Mouse (Mus musculus) hindbrain, postnatal 0 days (tissue): ENCODE results near the gene Mrtfb. TPM values are rescaled to one million over a fixed set of nuclear protein-coding genes. Genes with fewer than 3 reads are reported as not detected.

Experiments used
- ATAC-seq: fragments of 200-750 bp; cut with Nextera tagmentation; 2 replicates; pipeline ENCODE4 v1.8.0; 2017; ENCODE audit warnings: mild to moderate bottlenecking, moderate TSS enrichment, moderate library complexity
- DNase-seq: peaks from one replicate; pipeline ENCODE4 v3.0.0-alpha.2; 2015; ENCODE audit warnings: low spot score
- H3K27ac ChIP-seq: fragments of 300-500 bp; sonication (generic); 2 replicates; pipeline ENCODE4 v1.5.1; 2014; ENCODE audit warnings: mild to moderate bottlenecking
- H3K27me3 ChIP-seq: fragments of 300-500 bp; sonication (generic); 2 replicates; pipeline ENCODE4 v1.6.1; 2014; ENCODE audit warnings: low read length, mixed read lengths; ENCODE audit not compliant: insufficient read depth
- H3K36me3 ChIP-seq: fragments of 300-500 bp; sonication (generic); 2 replicates; pipeline ENCODE4 v1.6.1; 2014; ENCODE audit warnings: low read length, mixed read lengths; ENCODE audit not compliant: insufficient read depth
- H3K4me1 ChIP-seq: fragments of 300-500 bp; sonication (generic); 2 replicates; pipeline ENCODE4 v1.6.1; 2014; ENCODE audit warnings: antibody characterized with exemption, low read length, mixed read lengths; ENCODE audit not compliant: insufficient read depth
- H3K4me2 ChIP-seq: fragments of 300-500 bp; sonication (generic); 2 replicates; pipeline ENCODE4 v1.6.1; 2014; ENCODE audit warnings: low read depth, mild to moderate bottlenecking, low read length, moderate library complexity, mixed read lengths
- H3K4me3 ChIP-seq: fragments of 300-500 bp; sonication (generic); 2 replicates; pipeline ENCODE4 v1.5.1; 2014; ENCODE audit warnings: low read length
- H3K9ac ChIP-seq: fragments of 300-500 bp; sonication (generic); replicated peaks from 2 replicates; pipeline ENCODE4 v1.6.1; 2014; ENCODE audit warnings: mild to moderate bottlenecking, low read length, moderate library complexity, mixed read lengths
- H3K9me3 ChIP-seq: fragments of 300-500 bp; sonication (generic); 2 replicates; pipeline ENCODE4 v1.6.1; 2016; ENCODE audit warnings: low read length, mixed read lengths
- CTCF ChIP-seq: IDR thresholded peaks from 2 replicates; pipeline ENCODE4 v1.5.1; 2016; ENCODE audit warnings: antibody characterized with exemption, control low read depth, low read depth
- whole genome bisulfite sequencing: fragments of 180-500 bp; shearing (Covaris S2); extraction: QIAGEN DNeasy Blood & Tissue Kit; methylation state at CpG from one replicate; pipeline ENCODE4 v1.1.7; 2014; 5-methylcytosine and 5-hydroxymethylcytosine counted together
- polyA plus RNA-seq: library from polyadenylated mRNA; unstranded; fragments of >200 nt; fragmentation: Nextera tagmentation; extraction: Ambion mirVana; gene quantifications from 2 replicates; pipeline ENCODE4 v1.2.1, GENCODE M21; 2015
- total RNA-seq: library from RNA; depleted of rRNA; stranded (reverse); fragments of >200 nt; gene quantifications from 2 replicates; pipeline ENCODE4 v1.2.3, GENCODE M21; 2014

Gene Mrtfb
- total and polyA plus RNA-seq, 2 experiments from 2014 or later = 11.5 to 20.0 TPM

- WGBS = 81% methylated on average over 7 of the region's 7 CpGs
- Histone ChIP-seq H3K4me2 (no peak overlapping the region), H3K4me1 (no peaks in the 10 kb centered on the region), H3K9ac (no peak overlapping the region), H3K4me3 (no peak overlapping the region), H3K27me3 (no peaks in the 10 kb centered on the region), H3K9me3 (no peaks in the 10 kb centered on the region), H3K27ac (no peak overlapping the region), H3K36me3 (no peaks in the 10 kb centered on the region)
- DNase-seq (no peak), ATAC-seq (no peak)
- TF ChIP-seq CTCF = no peak
These were observed 173.8 kb downstream of the Mrtfb start for GRCm38 (mm10) chr16:13429921-13430606.

- TF ChIP-seq CTCF = no peak
- Histone ChIP-seq H3K9ac (no peak overlapping the region), H3K4me1 (no peaks in the 10 kb centered on the region), H3K36me3 (no peaks in the 10 kb centered on the region), H3K9me3 (no peaks in the 10 kb centered on the region), H3K4me2 (no peak overlapping the region), H3K27ac (no peak overlapping the region), H3K27me3 (no peaks in the 10 kb centered on the region), H3K4me3 (no peak overlapping the region)
- 81% methylated on average over 1 of the region's 1 CpGs for WGBS
- no peak for DNase-seq
- no peak for ATAC-seq
These were observed 174.7 kb downstream of the Mrtfb start for GRCm38 (mm10) chr16:13430940-13431339.

DNA sequence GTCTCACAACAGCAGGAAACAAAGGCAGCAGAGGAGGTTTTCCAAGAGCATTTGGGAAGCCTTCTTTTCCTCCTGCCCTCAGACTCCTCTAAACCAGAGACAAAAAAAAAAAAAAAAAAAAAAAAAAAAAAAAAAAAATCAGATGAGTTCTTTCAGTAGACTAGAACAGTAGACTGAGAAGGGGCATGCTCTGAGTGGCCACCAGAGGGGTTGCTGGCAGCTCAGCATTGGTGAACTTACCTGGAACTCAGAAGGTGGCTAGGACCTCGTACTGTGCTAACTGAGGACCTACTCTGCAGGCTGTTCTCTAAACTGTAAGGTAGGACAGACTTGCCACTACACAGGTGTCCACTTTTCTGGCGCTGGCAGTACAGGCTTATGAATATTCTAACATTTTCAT, 179.3 kb downstream of the Mrtfb start:
- H3K4me1 ChIP-seq = no peaks in the 10 kb centered on the region
- no peaks in the 10 kb centered on the region for H3K27me3 ChIP-seq
- H3K9ac ChIP-seq = no peak overlapping the region
- 76% methylated on average over 2 of the region's 2 CpGs for WGBS
- no peaks in the 10 kb centered on the region for H3K9me3 ChIP-seq
- H3K27ac ChIP-seq = no peak overlapping the region
- H3K36me3 ChIP-seq = no peaks in the 10 kb centered on the region
- no peak for TF ChIP-seq CTCF
- no peak overlapping the region for H3K4me2 ChIP-seq
- DNase-seq (no peak), ATAC-seq (no peak)
- H3K4me3 ChIP-seq = no peak overlapping the region

DNA sequence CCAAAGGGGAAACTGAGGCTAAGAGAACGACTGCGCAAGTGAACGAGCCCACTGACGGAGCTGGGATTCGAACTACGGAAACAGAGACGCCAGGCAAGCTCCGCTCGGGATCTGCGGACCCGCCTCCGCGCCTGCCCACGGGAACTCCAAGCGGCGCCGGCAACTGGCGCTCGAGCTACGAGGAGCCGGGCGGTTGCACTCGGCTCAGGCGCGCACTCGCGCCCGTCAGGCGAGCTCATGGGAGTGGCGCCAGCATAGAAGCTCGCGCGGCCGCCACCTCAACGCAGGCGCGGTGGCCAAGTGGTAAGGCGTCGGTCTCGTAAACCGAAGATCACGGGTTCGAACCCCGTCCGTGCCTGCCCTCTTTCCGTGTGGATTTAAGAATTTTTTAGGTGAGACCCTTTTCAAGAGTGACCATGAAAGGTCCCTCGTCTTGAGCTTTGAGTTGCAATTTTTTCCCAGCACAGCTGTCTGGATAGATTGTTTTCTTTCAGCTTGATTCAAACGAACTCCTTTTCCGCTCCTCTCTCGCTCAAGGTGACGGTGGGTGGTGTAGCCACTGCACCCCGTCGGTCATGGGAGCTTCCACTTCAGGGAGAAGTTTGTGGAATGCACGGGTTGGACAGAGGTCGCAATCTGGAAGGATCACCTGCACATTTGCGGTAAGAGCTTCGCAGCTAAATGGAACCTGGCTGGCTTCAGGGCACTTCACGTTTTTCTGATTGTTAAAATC, 180.9 kb downstream of the Mrtfb start:
- Histone ChIP-seq H3K27ac (peak overlapping the region; percentile 72), H3K36me3 (no peaks in the 10 kb centered on the region), H3K9ac (peak overlapping the region; percentile 68), H3K4me3 (peak overlapping the region; percentile 60), H3K4me1 (no peaks in the 10 kb centered on the region), H3K4me2 (peak overlapping the region; percentile 65), H3K27me3 (no peaks in the 10 kb centered on the region), H3K9me3 (no peaks in the 10 kb centered on the region)
- peak; percentile 22 for TF ChIP-seq CTCF
- WGBS = under 1% methylated on average over 58 of the region's 58 CpGs
- peak; percentile 96 for ATAC-seq
- peak; percentile 98 for DNase-seq

DNA sequence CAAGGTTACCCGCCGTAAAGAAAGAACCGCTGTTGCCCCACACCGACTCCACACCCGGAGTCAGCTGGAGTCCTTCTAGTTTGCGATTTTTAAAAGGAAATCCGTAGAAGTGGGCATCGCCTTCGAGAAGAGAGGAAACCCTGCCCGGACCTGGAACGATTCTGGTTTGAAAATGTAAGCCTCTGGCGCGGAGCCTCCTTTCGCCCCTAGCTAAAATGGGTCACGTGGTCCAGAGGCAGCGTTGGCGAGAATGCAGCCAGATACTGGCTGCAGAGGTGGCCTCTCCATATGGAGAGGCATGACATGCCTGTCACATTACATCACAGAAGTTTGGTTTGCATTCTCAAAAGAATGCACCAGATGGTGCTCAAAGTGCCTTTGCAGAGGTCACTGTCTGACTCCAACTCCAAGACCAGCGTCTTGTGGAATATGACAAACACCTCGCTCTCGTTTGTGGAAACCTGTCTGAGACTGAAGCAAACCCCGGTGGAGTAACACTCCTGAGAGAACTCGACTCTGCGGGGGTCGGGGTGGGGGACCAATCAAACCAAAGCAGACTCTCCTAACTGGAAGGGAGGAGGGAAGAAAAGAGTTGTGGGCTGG, 181.6 kb downstream of the Mrtfb start:
- under 1% methylated on average over 24 of the region's 24 CpGs for WGBS
- Histone ChIP-seq H3K9me3 (no peaks in the 10 kb centered on the region), H3K9ac (peak overlapping the region; percentile 68), H3K36me3 (no peaks in the 10 kb centered on the region), H3K27ac (peak overlapping the region; percentile 72), H3K4me3 (peak overlapping the region; percentile 60), H3K4me1 (no peaks in the 10 kb centered on the region), H3K27me3 (no peaks in the 10 kb centered on the region), H3K4me2 (peak overlapping the region; percentile 65)
- TF ChIP-seq CTCF = peak; percentile 61
- ATAC-seq = peak; percentile 61
- peak; percentile 81 for DNase-seq

DNA sequence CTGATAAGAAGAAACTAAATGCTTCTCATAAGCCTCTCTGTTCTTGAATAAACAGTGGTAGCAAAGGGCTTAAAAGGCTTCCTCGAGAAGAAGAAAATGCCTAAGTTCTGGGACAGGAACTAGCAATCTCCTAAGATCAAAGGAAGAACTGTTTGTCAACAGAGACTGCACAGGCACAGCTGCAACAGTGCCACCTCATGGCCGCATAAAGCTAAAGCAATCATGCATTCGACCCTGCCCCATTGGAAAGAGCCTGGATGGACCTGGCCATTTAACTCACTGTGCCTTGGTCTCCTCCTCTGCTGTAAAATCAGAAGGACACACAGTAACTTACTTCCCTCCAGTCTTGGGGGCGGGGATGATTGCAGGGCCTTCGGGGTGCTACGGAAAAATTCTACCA, 184.2 kb downstream of the Mrtfb start:
- H3K9ac ChIP-seq = no peak overlapping the region
- no peak overlapping the region for H3K4me2 ChIP-seq
- H3K36me3 ChIP-seq = no peaks in the 10 kb centered on the region
- no peaks in the 10 kb centered on the region for H3K9me3 ChIP-seq
- no peak overlapping the region for H3K4me3 ChIP-seq
- peak; percentile 76 for TF ChIP-seq CTCF
- peak; percentile 66 for DNase-seq
- no peak for ATAC-seq
- H3K4me1 ChIP-seq = no peaks in the 10 kb centered on the region
- 49% methylated on average over 6 of the region's 6 CpGs for WGBS
- H3K27me3 ChIP-seq = no peaks in the 10 kb centered on the region
- H3K27ac ChIP-seq = no peak overlapping the region

GRCm38 (mm10) chr16:13443764-13444163, 187.5 kb downstream of the Mrtfb start:
- no peak overlapping the region for H3K4me2 ChIP-seq
- no peak overlapping the region for H3K4me3 ChIP-seq
- no peaks in the 10 kb centered on the region for H3K27me3 ChIP-seq
- 94% methylated on average over 1 of the region's 1 CpGs for WGBS
- no peak overlapping the region for H3K9ac ChIP-seq
- no peak for ATAC-seq
- H3K27ac ChIP-seq = no peak overlapping the region
- no peak for DNase-seq
- no peak for TF ChIP-seq CTCF
- no peaks in the 10 kb centered on the region for H3K36me3 ChIP-seq
- peaks cover 3% of the 10 kb centered on the region; the same call in 1 of the 2 replicates for H3K4me1 ChIP-seq
- no peaks in the 10 kb centered on the region for H3K9me3 ChIP-seq
